Mouse (Mus musculus) liver, postnatal 0 days (tissue): Measurements from ENCODE around the gene Krt82.

ENCODE experiments used
- CTCF ChIP-seq: sonication (generic); IDR thresholded peaks from 2 replicates; pipeline ENCODE4 v1.5.1; 2016; ENCODE audit warnings: antibody characterized with exemption, low read depth
- EP300 ChIP-seq: IDR thresholded peaks from 2 replicates; pipeline ENCODE4 v1.6.1; 2016; ENCODE audit warnings: antibody characterized with exemption, low read depth, mild to moderate bottlenecking

GRCm38 (mm10) chr15:101536054-101536850 lies 14.2 kb downstream of the Krt82 start:
- no peak for TF ChIP-seq CTCF
- TF ChIP-seq EP300, result no peak
